Mouse (Mus musculus) CD8-positive naive resting alpha-beta T cell, adult 2 months (primary cell): ENCODE data around the gene Snrpa.
A peak's percentile ranks its signal among the peaks of the same experiment; 100 is the strongest.

Experiments used
- DNase-seq, 2 experiments: peaks; one replicate each; pipeline ENCODE4 v3.0.0; 2022; ENCODE audit warnings: low read depth in 2 of 2, low spot score in 2 of 2

Gene Snrpa

GRCm38 (mm10) chr7:27195681-27196611 lies at the start of gene Snrpa, which contains the start of gene BC024978:
Gene Snrpa, minus strand, starts transcription at chr7:27196271.
Gene BC024978, plus strand, starts transcription at chr7:27195781.
- peak; percentile 92 to 93 for DNase-seq

GRCm38 (mm10) chr7:27244088-27244487 lies 48.0 kb upstream of the Snrpa start:
- DNase-seq: peak; percentile 30 to 39

GRCm38 (mm10) chr7:27243211-27243610 lies 47.1 kb upstream of the Snrpa start:
- DNase-seq: no peak

GRCm38 (mm10) chr7:27238568-27238967 lies 42.5 kb upstream of the Snrpa start:
- DNase-seq: no peak

DNA sequence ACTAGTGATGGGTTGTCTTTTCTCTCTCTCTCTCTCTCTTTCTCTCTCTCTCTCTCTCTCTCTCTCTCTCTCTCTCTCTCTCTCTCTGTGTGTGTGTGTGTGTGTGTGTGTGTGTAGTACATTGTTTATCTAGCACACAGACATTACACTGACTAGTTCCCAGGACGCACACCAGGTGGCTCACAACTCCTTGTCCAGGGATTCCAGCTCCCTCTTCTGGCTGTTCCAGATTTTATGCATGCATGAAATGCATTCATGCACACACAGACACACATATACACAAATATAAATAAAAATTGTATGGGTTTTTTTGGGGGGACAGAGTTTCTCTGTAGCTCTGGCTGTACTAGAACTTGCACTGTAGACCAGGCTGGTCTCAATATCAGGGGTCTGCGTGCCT lies 41.5 kb upstream of the Snrpa start:
- DNase-seq: no peak

DNA sequence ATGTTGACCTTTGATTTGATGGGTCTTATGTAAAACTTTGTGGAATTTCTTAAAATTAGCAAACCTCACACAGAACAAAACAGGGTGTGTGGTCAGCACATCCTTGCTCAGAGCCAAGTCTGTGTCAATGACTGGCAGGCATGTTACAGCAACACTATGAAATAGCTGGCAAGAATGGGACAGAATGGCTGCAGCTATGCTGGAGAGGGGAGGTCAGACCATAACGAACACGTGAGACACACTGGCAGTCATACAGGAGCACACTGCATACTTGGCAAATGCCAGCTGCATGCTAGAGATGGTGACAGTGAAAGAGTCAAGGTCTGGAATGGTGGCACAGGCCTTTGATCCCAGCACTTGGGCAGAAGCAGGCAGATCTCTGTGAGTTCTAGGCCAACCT lies 39.7 kb upstream of the Snrpa start:
- no peak for DNase-seq

DNA sequence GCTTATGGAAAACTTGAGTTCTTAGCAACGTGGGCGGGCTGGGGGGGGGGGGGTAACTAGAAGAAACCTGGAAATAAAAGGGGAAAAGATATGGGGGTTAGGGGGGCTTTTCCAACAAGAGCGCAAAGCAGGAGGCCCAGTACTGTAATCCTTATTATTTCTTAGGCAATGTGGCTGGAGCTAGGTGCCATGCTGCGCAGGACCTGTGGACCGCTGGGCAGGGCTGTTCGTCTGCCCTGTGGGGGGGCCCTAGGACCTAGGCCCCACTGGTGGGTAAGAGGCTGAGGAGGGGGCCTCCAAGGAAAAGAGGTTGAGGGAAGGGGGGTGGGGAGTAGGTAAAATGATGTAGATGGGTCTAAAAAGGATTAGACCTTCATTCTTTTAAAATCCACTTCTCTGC lies 37.2 kb upstream of the Snrpa start:
- DNase-seq: no peak

GRCm38 (mm10) chr7:27232781-27233281 lies 36.8 kb upstream of the Snrpa start, which contains the start of gene Coq8b:
Gene Coq8b, plus strand, starts transcription at chr7:27233023.
- peak; percentile 82 to 90 for DNase-seq

DNA sequence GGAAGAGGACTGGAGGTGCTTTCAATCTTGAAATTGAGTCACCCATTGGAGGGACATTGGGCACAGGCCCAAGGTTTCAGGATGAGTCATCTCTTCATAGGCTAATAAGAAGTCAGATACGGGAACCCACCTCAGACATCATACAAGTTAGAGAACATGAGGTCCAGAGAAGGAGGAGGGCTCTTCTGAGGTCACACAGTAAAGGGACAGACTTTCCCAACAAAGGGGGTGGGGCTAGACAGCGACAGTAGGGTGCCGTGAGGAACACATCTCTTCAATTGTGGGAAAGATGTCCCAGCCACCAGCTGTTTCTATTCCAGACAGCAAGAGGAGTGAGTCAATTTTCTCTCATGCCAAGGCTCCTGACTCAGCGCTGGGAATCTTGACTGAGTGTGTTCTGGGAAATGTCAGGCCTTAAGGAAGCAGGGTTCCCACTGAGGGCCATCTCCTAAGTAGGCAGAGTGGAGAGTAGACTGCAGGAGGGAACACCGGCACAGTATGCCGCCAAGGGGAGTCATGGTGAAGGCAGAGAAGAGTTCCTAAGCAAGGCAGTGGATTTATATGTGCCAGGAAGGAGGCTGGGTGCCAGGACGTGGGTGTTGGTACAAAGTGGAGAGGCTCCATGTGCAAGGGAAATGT lies 35.7 kb upstream of the Snrpa start:
- no peak for DNase-seq

DNA sequence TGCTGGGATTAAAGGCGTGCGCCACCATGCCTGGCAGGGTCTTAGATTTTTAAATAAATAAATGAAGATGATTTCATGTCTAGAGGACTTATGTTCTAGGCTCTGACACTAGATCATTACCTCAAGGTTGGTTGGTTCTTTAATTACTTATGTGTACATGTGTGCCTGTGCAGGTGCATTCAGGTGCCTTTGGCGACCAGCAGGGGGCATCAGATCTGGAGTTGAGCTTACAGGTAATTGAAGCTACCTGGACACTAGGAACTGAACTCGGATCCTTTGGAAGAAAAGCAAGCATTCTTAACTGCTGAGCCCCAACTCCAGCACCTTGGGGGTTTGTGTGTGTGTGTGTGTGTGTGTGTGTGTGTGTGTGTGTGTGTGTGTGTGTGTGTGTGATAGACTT lies 34.7 kb upstream of the Snrpa start:
- DNase-seq: no peak

GRCm38 (mm10) chr7:27228865-27229264 lies 32.8 kb upstream of the Snrpa start:
- no peak for DNase-seq

GRCm38 (mm10) chr7:27228281-27228821 lies 32.3 kb upstream of the Snrpa start, which contains the start of gene Itpkc:
Gene Itpkc, minus strand, starts transcription at chr7:27228661.
- DNase-seq: peak; percentile 87 to 90

DNA sequence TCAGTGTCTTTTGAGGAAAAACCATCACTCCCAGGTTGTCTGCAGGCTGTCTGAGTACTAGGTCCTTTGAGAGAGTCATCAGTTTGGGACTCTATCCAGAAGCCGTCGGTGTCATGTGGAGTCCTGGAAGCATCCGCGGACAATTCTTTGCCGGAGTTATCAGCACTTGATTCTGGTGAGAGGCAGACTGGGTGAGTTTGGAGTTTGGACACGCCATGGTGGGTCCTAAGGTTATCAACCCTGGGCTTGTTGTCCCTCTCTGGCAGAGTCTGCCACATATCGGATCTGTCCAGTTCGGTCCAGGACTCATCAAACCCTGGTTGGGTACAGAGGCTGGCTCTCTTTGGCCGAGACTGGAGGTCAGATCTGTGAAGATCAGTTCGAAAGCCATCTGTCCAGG lies 31.6 kb upstream of the Snrpa start:
- DNase-seq: no peak

DNA sequence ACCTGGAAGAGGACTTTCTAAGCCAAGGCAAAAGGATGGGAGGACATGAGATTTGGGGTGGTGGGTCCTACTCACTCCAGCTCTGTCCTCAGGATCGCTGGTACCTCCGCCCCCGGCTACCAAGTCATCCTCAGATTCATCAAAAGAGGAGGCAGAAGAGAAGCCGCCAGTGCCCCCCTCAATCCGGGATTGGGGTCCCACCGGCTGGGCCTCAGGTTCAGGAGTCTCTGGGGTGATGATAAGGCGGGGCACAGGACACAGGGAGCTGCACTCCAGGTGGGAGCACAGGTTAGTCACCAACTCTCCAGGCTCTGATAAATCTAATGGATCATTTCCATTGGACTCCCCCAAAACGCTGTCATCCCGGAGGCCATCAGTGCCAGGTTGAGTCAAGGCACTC lies 31.2 kb upstream of the Snrpa start:
- no peak for DNase-seq

GRCm38 (mm10) chr7:27224877-27225575 lies 29.0 kb upstream of the Snrpa start:
- DNase-seq: no peak

DNA sequence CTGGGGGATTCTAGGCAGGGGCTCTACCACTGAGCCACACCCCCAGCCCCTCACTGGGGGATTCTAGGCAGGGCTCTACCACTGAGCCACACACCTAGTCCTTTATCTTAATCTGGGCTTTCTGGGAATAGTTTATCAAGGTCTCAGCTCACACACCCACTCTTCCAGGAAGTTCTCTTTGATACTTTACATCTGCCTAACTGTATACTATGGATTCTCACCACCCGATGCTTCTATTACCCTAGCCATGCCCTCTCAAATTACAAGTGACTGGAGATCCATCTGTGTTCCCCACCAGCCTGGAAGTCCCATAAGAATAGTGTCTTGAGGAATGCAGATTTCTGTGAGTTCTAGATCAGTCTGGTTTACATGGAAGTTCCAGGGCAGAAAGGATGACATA lies 26.5 kb upstream of the Snrpa start:
- DNase-seq: no peak

DNA sequence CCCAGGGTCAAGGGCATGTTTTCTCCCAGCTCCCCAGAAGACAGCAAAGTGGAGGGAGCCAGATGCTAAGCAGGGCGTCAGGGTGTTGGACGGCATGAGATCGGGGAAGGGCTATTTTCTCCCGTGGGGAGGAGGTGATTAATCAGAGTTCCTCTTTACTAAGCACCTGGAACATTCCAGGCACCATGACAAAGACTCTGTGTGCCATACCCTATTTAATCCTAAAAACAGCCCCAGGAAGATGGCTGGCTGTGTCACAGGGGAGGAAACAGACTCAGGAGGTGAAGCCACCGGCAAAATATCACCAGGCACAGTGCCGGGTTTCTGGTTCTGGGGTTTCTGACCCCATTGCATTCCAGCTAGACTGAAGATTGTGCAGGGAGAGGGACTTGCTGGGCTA lies 25.9 kb upstream of the Snrpa start:
- DNase-seq: no peak

DNA sequence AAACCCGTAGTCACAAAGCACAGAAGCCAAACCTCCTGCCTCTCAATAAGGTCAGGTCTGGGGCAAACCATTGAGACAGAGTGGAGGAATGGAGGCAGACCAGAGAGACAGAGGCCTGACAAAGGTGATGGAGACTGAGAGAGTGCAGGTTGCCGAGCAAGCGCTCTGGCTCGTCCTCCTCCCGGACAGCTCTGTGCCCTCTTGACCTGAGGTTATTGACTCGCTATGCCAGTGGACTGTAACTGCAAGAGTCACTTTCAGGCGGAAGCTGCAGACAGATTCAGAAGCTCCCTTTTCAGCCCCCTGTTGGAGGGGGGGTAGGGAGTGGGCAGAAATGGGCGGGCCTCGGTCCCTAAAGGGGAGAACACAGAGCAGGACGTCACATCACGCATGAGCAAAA lies 23.9 kb upstream of the Snrpa start:
- DNase-seq: no peak

DNA sequence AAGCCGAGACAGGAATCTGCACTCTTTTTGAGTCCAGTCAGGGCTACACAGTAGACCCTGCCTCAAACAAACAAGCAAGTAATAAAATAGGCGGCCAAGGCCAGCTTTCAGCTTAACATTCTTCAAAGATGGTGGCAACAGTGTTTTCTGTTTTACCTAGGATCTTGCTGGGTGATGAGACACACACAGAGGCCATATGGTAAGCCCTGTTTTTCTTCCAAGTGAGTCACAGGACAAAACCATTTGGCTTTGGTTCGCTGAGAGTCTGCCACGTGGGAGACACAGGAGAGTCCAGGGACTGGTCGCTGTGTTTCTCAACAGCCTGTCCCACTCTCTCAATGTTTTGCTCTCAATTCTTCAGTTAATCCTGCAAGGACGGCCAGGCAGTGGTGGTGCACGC lies 22.5 kb upstream of the Snrpa start:
- DNase-seq: no peak

GRCm38 (mm10) chr7:27212626-27213025 lies 16.6 kb upstream of the Snrpa start:
- no peak for DNase-seq
